Mouse (Mus musculus) mesoderm, embryonic 11.5 days (tissue): Measurements from ENCODE around the gene Tcaim.
"Not testable (repeated sequence)": the region's sequence is repeated elsewhere in the genome, so short reads cannot be mapped to it uniquely, and the experiment has no call there.

Source experiments
- DNase-seq: peaks from one replicate; pipeline ENCODE4 v3.0.0-alpha.2; 2012; ENCODE audit warnings: low read depth, low spot score

Gene Tcaim

GRCm38 (mm10) chr9:122805053-122805844 is at the start of gene Tcaim:
Gene Tcaim, plus strand, starts transcription at chr9:122805539.
- peak; percentile 93 for DNase-seq

GRCm38 (mm10) chr9:122757614-122758013 is 47.7 kb upstream of the Tcaim start:
- DNase-seq = no peak

- DNase-seq = no peak
Observed at GRCm38 (mm10) chr9:122760111-122760510, 45.2 kb upstream of the Tcaim start.

- DNase-seq = no peak
Observed at GRCm38 (mm10) chr9:122785231-122785630, 20.1 kb upstream of the Tcaim start.

- DNase-seq = no peak
Observed at GRCm38 (mm10) chr9:122786534-122786933, 18.8 kb upstream of the Tcaim start.

- DNase-seq = no peak
Observed at GRCm38 (mm10) chr9:122805845-122806341, 554 bp downstream of the Tcaim start.

- no peak for DNase-seq
Observed at GRCm38 (mm10) chr9:122807186-122807585, 1.8 kb downstream of the Tcaim start.

GRCm38 (mm10) chr9:122810212-122810611 is 4.9 kb downstream of the Tcaim start:
- DNase-seq = no peak

GRCm38 (mm10) chr9:122812386-122812785 is 7.0 kb downstream of the Tcaim start:
- DNase-seq = no peak

- no peak for DNase-seq
Observed at GRCm38 (mm10) chr9:122814775-122815174, 9.4 kb downstream of the Tcaim start.

GRCm38 (mm10) chr9:122815239-122815851 is 10.0 kb downstream of the Tcaim start:
- DNase-seq = no peak

GRCm38 (mm10) chr9:122823374-122824017 is 18.2 kb downstream of the Tcaim start:
- DNase-seq = no peak

GRCm38 (mm10) chr9:122826743-122827142 is 21.4 kb downstream of the Tcaim start:
- no peak for DNase-seq

- DNase-seq = no peak
Observed at GRCm38 (mm10) chr9:122829826-122830380, 24.6 kb downstream of the Tcaim start.

GRCm38 (mm10) chr9:122836126-122836525 is 30.8 kb downstream of the Tcaim start:
- DNase-seq = no peak

GRCm38 (mm10) chr9:122836790-122837189 is 31.5 kb downstream of the Tcaim start:
- DNase-seq = peak; percentile 5

- DNase-seq = no peak
Observed at GRCm38 (mm10) chr9:122837216-122837615, 31.9 kb downstream of the Tcaim start.

GRCm38 (mm10) chr9:122837680-122838079 is 32.3 kb downstream of the Tcaim start:
- DNase-seq = peak; percentile 54

GRCm38 (mm10) chr9:122843760-122844159 is 38.4 kb downstream of the Tcaim start, which contains the start of gene Gm35549:
Gene Gm35549, minus strand, starts transcription at chr9:122844035.
- no peak for DNase-seq

GRCm38 (mm10) chr9:122845621-122846020 is 40.3 kb downstream of the Tcaim start:
- no peak for DNase-seq

GRCm38 (mm10) chr9:122846156-122846555 is 40.8 kb downstream of the Tcaim start:
- DNase-seq = no peak

GRCm38 (mm10) chr9:122847811-122848311 is 42.5 kb downstream of the Tcaim start:
- DNase-seq = not testable (repeated sequence)
